Mouse (Mus musculus) embryo, embryonic 10 days (tissue): ENCODE measurements at regions not wholly inside any gene's neighbourhood (a gene's known extent, or its start where the extent isn't known, plus 50 kb on each side); places are given as distances from the start of the nearest gene placed in this dataset.

Source experiments
- DNase-seq: peaks from one replicate; pipeline ENCODE4 v3.0.0-alpha.2; 2015; ENCODE audit warnings: low spot score

DNA sequence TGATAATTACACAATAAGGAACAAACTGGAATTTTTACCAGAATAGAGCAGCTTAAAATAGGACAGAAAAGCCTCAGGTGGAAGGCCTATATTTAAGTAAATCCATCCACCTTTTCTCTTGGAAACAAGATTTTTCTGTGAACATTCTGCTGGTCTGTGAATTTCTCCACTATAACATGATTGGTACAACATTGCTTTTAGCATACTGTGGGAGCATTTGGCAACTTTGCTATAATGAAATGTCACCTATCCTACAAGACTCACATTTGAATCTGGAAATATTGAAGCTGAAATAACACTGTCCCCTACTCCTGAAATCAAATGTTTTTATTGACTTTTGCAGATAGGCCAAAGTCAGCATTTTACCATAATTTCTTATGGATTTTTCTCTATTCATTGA lies 607.0 kb upstream of the Steap1 start:
- DNase-seq, result no peak

DNA sequence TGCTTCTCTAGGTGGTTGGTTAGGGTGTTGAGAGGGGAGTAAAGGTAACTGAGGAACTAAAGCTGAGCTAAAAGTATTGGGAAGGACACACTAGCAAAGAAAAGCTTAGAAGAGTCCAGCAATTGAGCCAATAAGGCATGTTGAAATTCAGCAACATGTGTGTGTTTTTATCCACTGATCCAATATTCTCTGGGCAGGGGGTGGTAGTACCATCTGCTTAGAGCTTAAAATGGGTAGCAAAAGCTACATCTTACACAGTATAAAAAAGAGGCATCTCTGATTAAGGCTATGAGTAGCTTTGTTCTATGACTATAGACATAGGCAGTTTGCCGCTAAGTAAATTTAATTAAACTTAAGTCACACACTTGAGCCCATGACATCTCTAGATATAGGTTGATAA lies 598.2 kb upstream of the Steap1 start:
- DNase-seq, result no peak

DNA sequence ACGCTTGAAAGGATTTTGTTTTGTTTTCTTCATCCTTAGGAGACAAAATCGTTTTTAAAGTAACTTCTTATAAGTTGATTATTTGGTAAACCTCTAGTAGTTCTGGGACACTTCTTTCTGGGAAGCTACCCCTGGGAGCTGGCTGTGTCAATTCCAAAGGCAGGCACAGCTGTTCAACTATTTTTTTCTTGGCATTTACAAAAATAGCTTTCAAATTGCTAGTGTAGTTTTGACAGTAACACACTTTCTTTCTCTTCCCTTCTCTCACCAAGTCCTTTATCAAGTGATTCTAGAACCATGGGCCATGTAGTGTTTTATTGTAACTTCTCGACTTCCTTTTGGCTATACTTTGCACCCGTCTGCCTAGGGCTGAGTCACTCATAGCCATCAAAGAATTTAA lies 595.6 kb upstream of the Steap1 start:
- no peak for DNase-seq

DNA sequence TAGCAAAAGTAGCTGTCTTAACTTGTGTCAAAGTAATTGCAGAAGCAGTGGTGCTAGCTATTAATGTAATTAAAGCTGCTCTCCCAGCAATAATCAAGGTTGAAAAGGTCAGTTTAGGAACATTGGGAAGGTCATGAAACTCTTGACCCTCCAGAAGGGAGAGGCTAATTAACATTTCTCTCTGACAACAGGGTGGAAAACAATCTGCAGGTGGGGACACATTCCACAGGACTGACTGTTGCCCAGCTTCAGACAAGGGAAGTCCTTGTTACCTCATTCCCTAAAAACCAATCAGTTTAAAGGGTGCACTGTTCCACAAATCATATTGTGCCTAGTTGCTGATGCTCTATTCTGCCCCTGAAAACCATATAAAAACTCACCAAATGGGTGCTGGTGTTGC lies 580.5 kb upstream of the Steap1 start:
- peak; percentile 10 for DNase-seq

DNA sequence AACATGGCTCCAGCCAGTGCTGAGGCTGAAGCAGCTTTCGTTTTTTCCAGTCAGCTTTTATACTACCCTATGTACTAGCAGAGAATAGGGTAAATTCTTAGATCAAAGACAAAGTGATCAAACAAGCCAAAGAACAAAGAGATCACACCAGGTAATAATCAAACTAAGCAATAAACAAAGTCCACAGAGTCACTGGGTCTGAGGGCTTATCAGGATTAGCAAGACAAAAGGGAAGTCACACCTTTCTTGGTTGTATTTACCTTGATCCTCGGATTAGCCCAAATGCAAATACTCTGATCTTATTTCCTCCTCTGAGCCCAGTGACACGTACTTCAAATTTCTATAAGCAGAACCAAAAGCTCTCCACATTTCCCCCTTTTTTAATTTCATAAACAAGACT lies 579.4 kb upstream of the Steap1 start:
- no peak for DNase-seq

DNA sequence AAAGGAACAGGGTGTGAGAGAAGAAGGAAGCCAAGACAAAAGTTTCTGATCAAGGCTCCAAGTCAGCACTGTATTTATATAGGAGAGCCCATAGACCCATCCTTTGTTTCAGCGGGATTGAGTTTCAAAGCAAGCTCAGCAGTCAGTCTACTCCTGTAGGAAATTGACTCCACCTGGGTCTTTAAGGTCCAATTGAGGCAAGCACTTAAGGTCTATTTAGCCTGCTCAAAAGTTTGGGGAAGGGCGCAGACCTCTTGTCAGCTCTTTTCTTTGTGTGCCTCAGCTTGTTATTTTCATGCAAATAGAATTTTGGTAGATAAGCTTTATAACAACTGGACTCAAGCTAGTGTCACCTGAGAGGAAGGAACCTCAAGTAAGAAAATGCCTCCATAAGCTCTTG lies 549.4 kb upstream of the Steap1 start:
- no peak for DNase-seq

DNA sequence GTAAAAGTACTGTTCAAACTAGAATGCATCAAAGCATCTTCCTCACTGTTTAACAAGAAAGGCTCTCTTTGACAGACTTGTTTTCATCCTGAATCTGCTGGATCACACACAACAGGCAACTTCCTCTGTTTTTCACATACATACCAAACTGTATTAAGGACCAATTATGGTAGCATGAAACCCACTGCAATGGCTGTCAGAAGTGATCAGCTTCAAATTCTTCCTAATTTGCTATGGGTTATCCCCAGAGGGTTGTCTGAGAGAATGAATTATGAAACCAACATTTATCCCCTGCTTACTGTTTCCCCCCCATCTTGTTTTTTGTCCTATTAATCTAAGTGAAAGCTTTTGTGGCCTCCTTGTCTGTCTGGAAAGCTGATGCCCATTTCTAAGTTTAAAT lies 545.2 kb upstream of the Steap1 start:
- DNase-seq, result no peak

DNA sequence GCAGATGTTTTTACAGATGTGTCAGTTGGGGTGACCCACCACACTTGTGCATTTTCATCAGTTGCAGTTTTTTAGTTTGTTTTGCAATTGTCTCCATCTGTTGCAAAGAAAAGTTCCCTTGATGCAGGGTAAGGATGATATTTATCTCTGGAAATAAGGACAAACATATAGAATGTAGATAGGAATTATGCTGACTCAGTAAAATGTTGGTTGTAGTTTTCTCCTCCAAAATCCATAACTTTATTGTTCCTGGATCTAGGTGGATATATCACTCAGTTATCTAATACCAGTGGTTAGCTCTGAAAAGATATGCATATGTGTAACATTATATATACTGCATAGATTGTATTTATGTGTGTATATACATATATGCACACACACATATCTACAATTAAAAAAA lies 502.1 kb upstream of the Steap1 start:
- no peak for DNase-seq
